Mouse (Mus musculus) stomach, postnatal 0 days (tissue): ENCODE results near the gene Fam189a1. TPM values are rescaled to one million over a fixed set of nuclear protein-coding genes. Genes with fewer than 3 reads are reported as not detected.

Experiments used
- ATAC-seq: fragments of 200-750 bp; cut with Nextera tagmentation; 2 replicates; pipeline ENCODE4 v1.8.0; 2017; ENCODE audit not compliant: low FRiP score, low TSS enrichment
- DNase-seq: peaks from one replicate; pipeline ENCODE4 v3.0.0-alpha.2; 2016; ENCODE audit warnings: low spot score
- H3K27ac ChIP-seq: fragments of 300-500 bp; sonication (generic); replicated peaks from 2 replicates; pipeline ENCODE4 v1.5.1; 2014; ENCODE audit warnings: mild to moderate bottlenecking, control low read depth
- H3K27me3 ChIP-seq: fragments of 300-500 bp; sonication (generic); 2 replicates; pipeline ENCODE4 v1.6.1; 2014; ENCODE audit warnings: low read length; ENCODE audit not compliant: control insufficient read depth, insufficient read depth
- H3K36me3 ChIP-seq: fragments of 300-500 bp; sonication (generic); 2 replicates; pipeline ENCODE4 v1.6.1; 2014; ENCODE audit warnings: low read length, mixed read lengths; ENCODE audit not compliant: control insufficient read depth, insufficient read depth
- H3K4me1 ChIP-seq: fragments of 300-500 bp; sonication (generic); replicated peaks from 2 replicates; pipeline ENCODE4 v1.6.1; 2014; ENCODE audit warnings: antibody characterized with exemption; ENCODE audit not compliant: control insufficient read depth, insufficient read depth
- H3K4me2 ChIP-seq: fragments of 300-500 bp; sonication (generic); replicated peaks from 2 replicates; pipeline ENCODE4 v1.6.1; 2014; ENCODE audit warnings: low read depth, mild to moderate bottlenecking, control low read depth, moderate library complexity
- H3K4me3 ChIP-seq: fragments of 300-500 bp; sonication (generic); 2 replicates; pipeline ENCODE4 v1.5.1; 2014; ENCODE audit warnings: low read depth, low read length, control low read depth
- H3K9ac ChIP-seq: fragments of 300-500 bp; sonication (generic); 2 replicates; pipeline ENCODE4 v1.6.1; 2014; ENCODE audit warnings: mild to moderate bottlenecking, low read length, control low read depth, mixed read lengths
- H3K9me3 ChIP-seq: fragments of 300-500 bp; sonication (generic); 2 replicates; pipeline ENCODE4 v1.6.1; 2016; ENCODE audit warnings: low read length; ENCODE audit not compliant: control insufficient read depth
- CTCF ChIP-seq: IDR thresholded peaks from 2 replicates; pipeline ENCODE4 v1.5.1; 2016; ENCODE audit warnings: antibody characterized with exemption, low read depth, mild to moderate bottlenecking, moderate library complexity
- EP300 ChIP-seq: optimal IDR thresholded peaks from 2 replicates; pipeline ENCODE3; 2016; ENCODE audit warnings: antibody characterized with exemption
- WGBS: fragments of 180-500 bp; shearing (Covaris S2); extraction: QIAGEN DNeasy Blood & Tissue Kit; methylation state at CpG from one replicate; pipeline ENCODE4 v1.1.7; 2014; 5-methylcytosine and 5-hydroxymethylcytosine counted together
- polyA plus RNA-seq: library from polyadenylated mRNA; unstranded; fragments of >200 nt; fragmentation: Nextera tagmentation; extraction: Ambion mirVana; gene quantifications from 2 replicates; pipeline ENCODE4 v1.2.1, GENCODE M21; 2015

The Fam189a1 gene
- polyA plus RNA-seq, 1 experiment from 2014 or later = 0.25 TPM

DNA sequence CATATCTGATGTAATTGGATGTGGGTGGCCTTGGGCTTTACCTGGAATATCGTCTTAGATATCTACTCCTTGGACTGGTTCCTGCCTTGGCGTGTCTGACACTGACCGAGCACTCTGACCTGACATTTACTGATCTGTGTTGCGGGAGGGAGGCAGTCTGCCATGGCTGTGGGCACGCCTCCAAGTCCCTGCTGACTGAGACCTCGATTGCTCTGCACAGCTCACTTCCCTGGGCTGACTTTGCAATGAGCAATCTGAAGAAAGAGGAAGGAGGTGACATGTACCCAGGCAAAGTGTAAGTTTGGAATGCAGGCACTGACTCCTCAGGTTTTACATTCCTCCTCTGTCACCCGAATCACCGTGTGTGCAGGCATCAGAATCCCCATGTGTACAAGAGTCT lies 364.3 kb downstream of the Fam189a1 start:
- H3K27me3 ChIP-seq = no peaks in the 10 kb centered on the region
- TF ChIP-seq EP300 (no peak), CTCF (no peak)
- H3K9ac ChIP-seq = no peak overlapping the region
- no peak for ATAC-seq
- no peaks in the 10 kb centered on the region for H3K36me3 ChIP-seq
- no peak for DNase-seq
- H3K9me3 ChIP-seq = no peaks in the 10 kb centered on the region
- WGBS = 46% methylated on average over 8 of the region's 8 CpGs
- no peak overlapping the region for H3K27ac ChIP-seq
- H3K4me2 ChIP-seq = no peak overlapping the region
- H3K4me3 ChIP-seq = no peak overlapping the region
- no peaks in the 10 kb centered on the region; the same call in 1 of the 2 replicates for H3K4me1 ChIP-seq

- Histone ChIP-seq H3K4me2 (no peak overlapping the region), H3K27ac (no peak overlapping the region), H3K9ac (no peak overlapping the region), H3K36me3 (no peaks in the 10 kb centered on the region), H3K27me3 (no peaks in the 10 kb centered on the region), H3K4me3 (no peak overlapping the region), H3K9me3 (no peaks in the 10 kb centered on the region), H3K4me1 (no peaks in the 10 kb centered on the region; the same call in 1 of the 2 replicates)
- TF ChIP-seq CTCF = no peak
- TF ChIP-seq EP300 = no peak
- ATAC-seq = no peak
- no peak for DNase-seq
- 56% methylated on average over 9 of the region's 9 CpGs for WGBS
These were observed 365.2 kb downstream of the Fam189a1 start for GRCm38 (mm10) chr7:64791145-64791544.

- 61% methylated on average over 3 of the region's 3 CpGs for WGBS
- H3K9ac ChIP-seq = no peak overlapping the region
- no peak overlapping the region for H3K4me3 ChIP-seq
- no peaks in the 10 kb centered on the region for H3K9me3 ChIP-seq
- no peak for ATAC-seq
- H3K27me3 ChIP-seq = no peaks in the 10 kb centered on the region
- TF ChIP-seq EP300 (no peak), CTCF (no peak)
- no peaks in the 10 kb centered on the region for H3K36me3 ChIP-seq
- no peaks in the 10 kb centered on the region for H3K4me1 ChIP-seq
- no peak overlapping the region for H3K4me2 ChIP-seq
- DNase-seq = no peak
- H3K27ac ChIP-seq = no peak overlapping the region
These were observed 371.3 kb downstream of the Fam189a1 start for GRCm38 (mm10) chr7:64785040-64785439.

- TF ChIP-seq EP300 (no peak), CTCF (no peak)
- H3K9me3 ChIP-seq = no peaks in the 10 kb centered on the region
- H3K27ac ChIP-seq = no peak overlapping the region
- no peaks in the 10 kb centered on the region for H3K36me3 ChIP-seq
- ATAC-seq (no peak), DNase-seq (no peak)
- 62% methylated on average over 4 of the region's 4 CpGs for WGBS
- H3K9ac ChIP-seq = no peak overlapping the region
- no peak overlapping the region for H3K4me2 ChIP-seq
- H3K4me3 ChIP-seq = no peak overlapping the region
- no peaks in the 10 kb centered on the region for H3K27me3 ChIP-seq
- H3K4me1 ChIP-seq = no peaks in the 10 kb centered on the region
These were observed 376.9 kb downstream of the Fam189a1 start for GRCm38 (mm10) chr7:64779501-64779900.

DNA sequence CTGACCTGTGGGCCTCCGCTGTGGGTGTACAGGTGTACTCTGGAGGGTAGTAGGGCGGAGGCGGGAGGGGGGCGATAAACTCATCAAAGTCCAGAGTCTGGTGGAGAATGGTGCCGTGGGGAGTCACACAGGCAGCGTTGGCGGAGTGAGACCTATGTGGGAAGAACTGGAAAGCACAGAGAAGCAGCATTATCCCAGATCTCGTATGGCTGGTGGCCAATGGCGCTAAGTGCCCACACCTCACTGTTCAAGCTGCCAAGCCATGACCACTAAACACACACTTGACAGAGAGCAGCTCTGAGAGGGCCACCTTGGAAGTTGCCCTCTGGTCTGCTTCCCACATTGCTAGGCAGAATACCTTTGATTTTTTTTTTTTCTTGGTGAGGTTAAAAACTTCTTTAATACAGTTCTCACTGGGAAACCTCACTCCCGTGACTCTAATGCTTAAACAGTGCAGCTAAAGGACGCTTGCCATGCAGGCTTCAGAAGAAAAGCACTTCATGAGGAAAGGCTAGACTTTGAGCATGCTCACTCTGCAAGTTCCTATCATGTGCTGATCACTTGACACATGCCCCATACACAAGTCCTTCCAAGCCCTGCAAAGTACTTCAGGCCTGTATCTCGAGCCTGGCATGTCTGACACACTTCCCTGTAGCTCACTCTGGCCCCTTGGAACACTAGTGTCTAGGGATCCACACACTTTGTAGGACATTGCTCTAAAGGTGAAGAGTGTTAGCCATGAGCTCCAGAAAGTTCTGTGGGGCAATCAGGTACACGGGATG lies 379.5 kb downstream of the Fam189a1 start:
- no peaks in the 10 kb centered on the region for H3K9me3 ChIP-seq
- no peaks in the 10 kb centered on the region for H3K4me1 ChIP-seq
- H3K4me3 ChIP-seq = no peak overlapping the region
- H3K9ac ChIP-seq = no peak overlapping the region
- no peak overlapping the region for H3K4me2 ChIP-seq
- ATAC-seq (no peak), DNase-seq (no peak)
- H3K36me3 ChIP-seq = no peaks in the 10 kb centered on the region
- no peaks in the 10 kb centered on the region for H3K27me3 ChIP-seq
- 77% methylated on average over 13 of the region's 13 CpGs for WGBS
- TF ChIP-seq EP300 = no peak
- no peak for TF ChIP-seq CTCF
- H3K27ac ChIP-seq = no peak overlapping the region

DNA sequence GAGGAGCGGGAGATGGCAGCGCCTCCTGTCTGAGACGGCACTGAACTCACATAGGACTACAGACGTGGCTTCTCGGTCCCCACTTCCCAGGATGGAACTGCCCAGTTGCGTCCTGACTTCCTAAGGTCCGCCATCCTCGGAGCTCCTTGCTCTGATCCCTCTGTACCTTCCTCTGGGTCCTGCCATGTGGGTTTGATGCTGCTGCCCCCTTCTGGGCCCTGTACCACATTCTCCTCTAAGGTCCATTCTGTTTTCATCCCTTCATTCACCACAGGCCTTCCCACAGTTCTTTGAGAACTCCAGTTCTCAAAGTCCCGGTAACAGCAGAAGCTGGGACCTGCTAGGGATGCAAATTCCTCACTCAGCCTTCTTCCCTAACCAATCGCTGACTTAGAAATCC lies 382.9 kb downstream of the Fam189a1 start:
- no peak overlapping the region for H3K27ac ChIP-seq
- H3K9me3 ChIP-seq = no peaks in the 10 kb centered on the region
- H3K27me3 ChIP-seq = no peaks in the 10 kb centered on the region
- H3K9ac ChIP-seq = no peak overlapping the region
- no peak overlapping the region for H3K4me2 ChIP-seq
- WGBS = 55% methylated on average over 10 of the region's 10 CpGs
- DNase-seq = no peak
- no peak overlapping the region for H3K4me3 ChIP-seq
- no peak for ATAC-seq
- H3K36me3 ChIP-seq = no peaks in the 10 kb centered on the region
- TF ChIP-seq EP300 (no peak), CTCF (0 out of 2 replicates have a peak, but pooled peaks have one; percentile 15)
- no peaks in the 10 kb centered on the region for H3K4me1 ChIP-seq
